Mouse (Mus musculus): ENCODE data around the gene Aldh1a7. TPM values are rescaled to one million over a fixed set of nuclear protein-coding genes. Genes with fewer than 3 reads are reported as not detected.

The Aldh1a7 gene
- total RNA-seq, 2 experiments from 2014 or later, result 7.2 to 10.8 TPM

Other genes with a start within 250 kb of the Aldh1a7 start
- 10 to 100 TPM; 29.7 to 40.7 TPM for gene Aldh1a1, start 234.8 kb downstream of the Aldh1a7 start, total RNA-seq (2021)
- gene Tmc1, start 226.6 kb upstream of the Aldh1a7 start, total RNA-seq (2021), result under 1 TPM in 1 of 2 experiments, not detected in 1; 0.24 TPM